In the genomic region with DNA sequence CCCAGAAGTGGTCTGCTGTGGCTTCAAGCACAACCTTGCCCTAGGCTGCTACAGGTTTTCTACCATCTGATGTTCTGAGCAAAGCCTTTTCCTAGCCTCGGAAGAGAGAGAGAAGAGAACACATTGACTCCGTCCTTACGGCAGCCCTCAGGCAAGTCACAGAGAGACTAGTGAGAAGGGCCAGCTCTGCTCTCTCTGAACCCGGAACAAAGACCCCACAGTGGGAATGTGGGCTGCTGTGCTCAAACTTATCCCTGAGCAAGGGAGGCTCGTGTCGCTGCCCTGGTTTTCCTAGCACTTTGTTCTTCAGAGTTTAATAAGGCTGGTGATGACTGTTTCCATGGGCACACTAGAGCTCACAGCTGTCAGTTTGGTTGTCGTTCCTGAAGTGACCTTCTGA, we compare ENCODE assay signal across 30 mouse cellular contexts. TPM values are rescaled to one million over a fixed set of nuclear protein-coding genes. Genes with fewer than 3 reads are reported as not detected.
DNase-seq lines count a peak whose midpoint lies in the region; ATAC-seq and TF ChIP-seq lines count a peak whose summit lies in the region.
"Had no signal": no experiment of that assay in that cellular context is flagged by ENCODE, and none has a peak within 500 bp of the region (broad histone marks: within the 10 kb centered on the region; RNA-seq: fewer than 3 reads in every experiment).

No protein-coding gene starts in this region.

- 53% methylated on average over 7 of the region's 7 CpGs for WGBS in midbrain, embryonic 16.5 days
- 47% methylated on average over 7 of the region's 7 CpGs for WGBS in midbrain, postnatal 0 days
- 71% methylated on average over 7 of the region's 7 CpGs for WGBS in stomach, embryonic 15.5 days

- H3K4me2 ChIP-seq in midbrain, embryonic 16.5 days (ENCODE audit: low read length) = no peak overlapping the region
- no peak overlapping the region for H3K4me2 ChIP-seq in midbrain, postnatal 0 days (ENCODE audit: low read depth, low read length, poor library complexity, severe bottlenecking)
- H3K4me2 ChIP-seq in stomach, embryonic 15.5 days = no peak overlapping the region
- H3K4me2 ChIP-seq: embryonic facial prominence, embryonic 13.5 days; hindbrain, embryonic 12.5 days; limb, embryonic 15.5 days; lung, embryonic 15.5 days; midbrain, embryonic 12.5 days; neural tube, embryonic 15.5 days had no signal

- no peak overlapping the region for H3K4me3 ChIP-seq in midbrain, embryonic 16.5 days (ENCODE audit: low read depth, low read length)
- no peak overlapping the region for H3K4me3 ChIP-seq in midbrain, postnatal 0 days (ENCODE audit: low read depth, low read length)
- no peak overlapping the region for H3K4me3 ChIP-seq in stomach, embryonic 15.5 days (replicated peaks)
- H3K4me3 ChIP-seq: embryonic facial prominence, embryonic 13.5 days; heart, embryonic 10.5 days; hindbrain, embryonic 12.5 days; limb, embryonic 10.5 days; limb, embryonic 15.5 days; lung, embryonic 15.5 days; midbrain, embryonic 12.5 days; neural tube, embryonic 15.5 days had no signal

- H3K9ac ChIP-seq in midbrain, embryonic 16.5 days (ENCODE audit: low read depth, low read length) = no peak overlapping the region
- no peak overlapping the region for H3K9ac ChIP-seq in midbrain, postnatal 0 days (replicated peaks; ENCODE audit: low read length, poor library complexity, severe bottlenecking)
- H3K9ac ChIP-seq in stomach, embryonic 15.5 days = no peak overlapping the region
- H3K9ac ChIP-seq: embryonic facial prominence, embryonic 13.5 days; forebrain, postnatal 0 days; hindbrain, embryonic 12.5 days; limb, embryonic 15.5 days; lung, embryonic 15.5 days; midbrain, embryonic 12.5 days; neural tube, embryonic 15.5 days had no signal

- TF ChIP-seq CTCF in midbrain, postnatal 0 days (IDR thresholded peaks at IDR 0.05) = no peak

- no peak overlapping the region for H3K27ac ChIP-seq in midbrain, embryonic 16.5 days (ENCODE audit: low read length)
- no peak overlapping the region for H3K27ac ChIP-seq in midbrain, postnatal 0 days (ENCODE audit: low read depth, low read length)
- H3K27ac ChIP-seq in stomach, embryonic 15.5 days = peak overlapping the region; percentile 27; the same call in 1 of the 2 replicates
- H3K27ac ChIP-seq: embryonic facial prominence, embryonic 13.5 days; heart, embryonic 10.5 days; hindbrain, embryonic 12.5 days; hindbrain, postnatal 0 days; limb, embryonic 10.5 days; limb, embryonic 15.5 days; lung, embryonic 15.5 days; midbrain, embryonic 12.5 days; neural tube, embryonic 15.5 days had no signal

- H3K36me3 ChIP-seq in midbrain, embryonic 16.5 days (ENCODE audit: control insufficient read depth, insufficient read depth, low read length) = no peaks in the 10 kb centered on the region
- no peaks in the 10 kb centered on the region for H3K36me3 ChIP-seq in midbrain, postnatal 0 days (ENCODE audit: insufficient read depth, low read length)
- no peaks in the 10 kb centered on the region for H3K36me3 ChIP-seq in stomach, embryonic 15.5 days
- H3K36me3 ChIP-seq: embryonic facial prominence, embryonic 13.5 days; G1E; heart, embryonic 10.5 days; hindbrain, embryonic 12.5 days; limb, embryonic 10.5 days; limb, embryonic 15.5 days; lung, embryonic 15.5 days; midbrain, embryonic 12.5 days; neural tube, embryonic 15.5 days had no signal

- no peaks in the 10 kb centered on the region for H3K9me3 ChIP-seq in midbrain, embryonic 16.5 days (replicated peaks; ENCODE audit: control insufficient read depth, low read length, poor library complexity, severe bottlenecking)
- H3K9me3 ChIP-seq in midbrain, postnatal 0 days (ENCODE audit: low read length) = no peaks in the 10 kb centered on the region
- H3K9me3 ChIP-seq in stomach, embryonic 15.5 days = no peaks in the 10 kb centered on the region
- H3K9me3 ChIP-seq: embryonic facial prominence, embryonic 13.5 days; G1E; heart, embryonic 10.5 days; hindbrain, embryonic 12.5 days; limb, embryonic 10.5 days; limb, embryonic 15.5 days; lung, embryonic 15.5 days; midbrain, embryonic 12.5 days; neural tube, embryonic 15.5 days had no signal

- DNase-seq in heart, adult 11 months = peak; percentile 48
- no peak for DNase-seq in heart, adult 8-10 months (ENCODE audit: low spot score)
- no peak for DNase-seq in midbrain, postnatal 0 days (ENCODE audit: low spot score)
- DNase-seq in lung, postnatal 4 days = no peak
- DNase-seq in kidney, postnatal 4 days = no peak
- DNase-seq: adrenal gland, postnatal 10 days; cerebellum, adult 11 months; cerebellum, adult 9-10 months; forebrain, postnatal 0 days; gastrocnemius, postnatal 10 days; heart, postnatal 36 days; kidney, adult 9 months; kidney, postnatal 10 days; layer of hippocampus, adult 9-11 months; right cerebral cortex, adult 18-20 months; spleen, adult 18-20 months; thymus, postnatal 14 days had no signal

- no peaks in the 10 kb centered on the region for H3K27me3 ChIP-seq in midbrain, embryonic 16.5 days (ENCODE audit: control insufficient read depth, insufficient read depth, low read depth, low read length)
- no peaks in the 10 kb centered on the region for H3K27me3 ChIP-seq in midbrain, postnatal 0 days (ENCODE audit: insufficient read depth, low read length)
- H3K27me3 ChIP-seq in stomach, embryonic 15.5 days (replicated peaks) = no peaks in the 10 kb centered on the region
- H3K27me3 ChIP-seq: embryonic facial prominence, embryonic 13.5 days; hindbrain, embryonic 12.5 days; limb, embryonic 15.5 days; lung, embryonic 15.5 days; midbrain, embryonic 12.5 days; neural tube, embryonic 15.5 days had no signal

- ATAC-seq in midbrain, embryonic 16.5 days = peak; percentile 67; the same call in 1 of the 2 replicates
- ATAC-seq in midbrain, postnatal 0 days (ENCODE audit: low FRiP score) = no peak
- no peak for ATAC-seq in stomach, embryonic 15.5 days (ENCODE audit: insufficient read depth, low FRiP score, low read depth)
- ATAC-seq: forebrain, postnatal 0 days; hindbrain, postnatal 0 days; intestine, postnatal 0 days had no signal

- 0 out of 2 replicates have a peak, but pooled peaks cover 2% of the 10 kb centered on the region for H3K4me1 ChIP-seq in midbrain, embryonic 16.5 days (ENCODE audit: control insufficient read depth, insufficient read depth, low read length)
- no peaks in the 10 kb centered on the region for H3K4me1 ChIP-seq in midbrain, postnatal 0 days (ENCODE audit: insufficient read depth, low read length)
- no peaks in the 10 kb centered on the region for H3K4me1 ChIP-seq in stomach, embryonic 15.5 days
- H3K4me1 ChIP-seq: heart, embryonic 10.5 days; limb, embryonic 15.5 days; lung, embryonic 15.5 days; neural tube, embryonic 15.5 days had no signal

RNA-seq across cellular contexts. Expression of a gene that starts 42.9 kb away (rescaled TPM):
- 10 to 100 TPM; 19.7 to 23.7 (median 22.5) TPM for total RNA-seq in heart, adult 8-10 months (2022)
- 15.3 and 18.1 TPM in 2 replicates for polyA plus RNA-seq in midbrain, embryonic 16.5 days (2015; fragmentation: Nextera tagmentation; extraction: Ambion mirVana)
- 16.1 and 19.1 TPM in 2 replicates for total RNA-seq in midbrain, postnatal 0 days (2014; rRNA removed)
- polyA plus RNA-seq in midbrain, postnatal 0 days (2015; fragmentation: Nextera tagmentation; extraction: Ambion mirVana) = 19.1 and 19.8 TPM in 2 replicates
- polyA plus RNA-seq in stomach, embryonic 15.5 days (2015; fragmentation: Nextera tagmentation; extraction: Ambion mirVana) = 52.0 and 54.1 TPM in 2 replicates
